Mouse (Mus musculus) intestine, postnatal 0 days (tissue): ENCODE measurements at regions not wholly inside any gene's neighbourhood (a gene's known extent, or its start where the extent isn't known, plus 50 kb on each side); places are given as distances from the start of the nearest gene placed in this dataset.
"Not testable (repeated sequence)": the region's sequence is repeated elsewhere in the genome, so short reads cannot be mapped to it uniquely, and the experiment has no call there.

Experiments used
- ATAC-seq: fragments of 200-750 bp; cut with Nextera tagmentation; 2 replicates; pipeline ENCODE4 v1.8.0; 2017; ENCODE audit warnings: mild to moderate bottlenecking, moderate TSS enrichment, moderate library complexity
- H3K27ac ChIP-seq: fragments of 300-500 bp; sonication (generic); 2 replicates; pipeline ENCODE4 v1.5.1; 2014; ENCODE audit warnings: mild to moderate bottlenecking, low read depth, low read length, moderate library complexity
- H3K27me3 ChIP-seq: fragments of 300-500 bp; sonication (generic); replicated peaks from 2 replicates; pipeline ENCODE4 v1.6.1; 2014; ENCODE audit warnings: low read length, mixed read lengths; ENCODE audit not compliant: control insufficient read depth, insufficient read depth
- H3K36me3 ChIP-seq: fragments of 300-500 bp; sonication (generic); 2 replicates; pipeline ENCODE4 v1.6.1; 2014; ENCODE audit warnings: mild to moderate bottlenecking, moderate library complexity; ENCODE audit not compliant: control insufficient read depth, insufficient read depth
- H3K4me1 ChIP-seq: fragments of 300-500 bp; sonication (generic); replicated peaks from 2 replicates; pipeline ENCODE4 v1.6.1; 2014; ENCODE audit warnings: antibody characterized with exemption, low read length, mixed read lengths; ENCODE audit not compliant: control insufficient read depth, insufficient read depth
- H3K4me2 ChIP-seq: fragments of 300-500 bp; sonication (generic); replicated peaks from 2 replicates; pipeline ENCODE4 v1.6.1; 2014; ENCODE audit warnings: low read depth, mild to moderate bottlenecking, moderate library complexity
- H3K4me3 ChIP-seq: fragments of 300-500 bp; sonication (generic); 2 replicates; pipeline ENCODE4 v1.5.1; 2014; ENCODE audit warnings: low read depth, low read length
- H3K9ac ChIP-seq: fragments of 300-500 bp; sonication (generic); 2 replicates; pipeline ENCODE4 v1.6.1; 2014; ENCODE audit warnings: mild to moderate bottlenecking, low read depth, low read length
- H3K9me3 ChIP-seq: fragments of 300-500 bp; sonication (generic); 2 replicates; pipeline ENCODE4 v1.6.1; 2016; ENCODE audit warnings: mixed run types; ENCODE audit not compliant: control insufficient read depth
- CTCF ChIP-seq: sonication (generic); IDR thresholded peaks from 2 replicates; pipeline ENCODE4 v1.5.1; 2016; ENCODE audit warnings: low read depth, mild to moderate bottlenecking, control low read depth, antibody characterized with exemption, moderate library complexity
- WGBS: fragments of 180-500 bp; shearing (Covaris S2); extraction: QIAGEN DNeasy Blood & Tissue Kit; methylation state at CpG from one replicate; pipeline ENCODE4 v1.1.7; 2014; 5-methylcytosine and 5-hydroxymethylcytosine counted together

DNA sequence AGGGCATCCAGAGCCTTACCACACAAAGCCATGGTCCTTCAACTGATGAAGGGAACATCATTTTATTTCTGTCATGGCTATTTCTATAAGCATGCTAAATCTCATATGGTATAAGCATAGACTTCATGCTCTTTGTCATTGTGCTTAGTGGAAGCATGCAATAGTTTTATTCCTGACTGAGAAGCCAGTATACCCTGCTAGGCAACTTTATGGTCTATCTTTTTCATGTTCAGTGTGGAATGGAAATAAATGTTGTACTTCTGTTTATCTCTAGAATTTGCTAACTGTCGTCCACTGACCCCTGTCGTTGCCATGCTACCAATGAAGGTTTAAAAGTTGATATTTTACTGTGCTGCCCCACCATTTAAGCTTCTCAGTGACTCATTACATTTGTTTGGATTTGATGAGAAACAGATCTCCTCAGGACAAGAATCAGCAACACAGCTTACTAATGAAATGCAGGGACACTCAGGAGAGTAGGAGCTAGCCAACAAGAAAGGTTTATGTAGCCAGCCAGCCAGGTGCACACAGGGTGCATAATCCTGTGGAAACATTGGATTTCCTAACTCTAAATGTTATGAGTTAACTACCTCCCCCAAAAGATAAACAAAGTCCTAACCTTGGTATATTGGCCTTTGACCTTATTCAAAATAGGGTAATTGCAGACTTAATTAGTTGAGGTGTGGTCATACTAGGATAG, 364.3 kb upstream of the Ngly1 start:
- Histone ChIP-seq H3K9ac (no peak overlapping the region), H3K36me3 (no peaks in the 10 kb centered on the region), H3K4me3 (no peak overlapping the region), H3K27me3 (no peaks in the 10 kb centered on the region), H3K4me1 (no peaks in the 10 kb centered on the region), H3K9me3 (no peaks in the 10 kb centered on the region), H3K4me2 (no peak overlapping the region), H3K27ac (no peak overlapping the region)
- no peak for TF ChIP-seq CTCF
- 22% methylated on average over 2 of the region's 2 CpGs for WGBS
- no peak for ATAC-seq

DNA sequence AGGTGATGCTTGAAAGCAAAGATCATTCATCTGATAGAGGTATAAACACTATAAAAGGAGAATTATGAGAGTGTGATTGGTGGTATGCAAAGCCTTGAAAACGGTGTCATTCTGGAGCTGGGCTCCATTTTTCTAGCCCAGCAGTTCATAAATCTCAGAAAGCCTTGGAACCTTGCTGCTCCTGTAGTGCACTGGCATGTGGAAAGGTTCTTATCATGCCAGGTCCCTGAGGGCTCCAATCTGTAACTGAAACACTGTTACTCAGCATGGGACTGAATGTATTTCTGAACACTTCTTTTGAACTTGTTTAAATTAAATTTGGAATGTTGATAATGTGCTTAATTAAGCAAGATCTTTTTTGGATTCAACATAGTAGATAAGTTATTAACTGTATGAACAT, 352.0 kb upstream of the Ngly1 start:
- no peaks in the 10 kb centered on the region for H3K9me3 ChIP-seq
- H3K9ac ChIP-seq: no peak overlapping the region
- no peaks in the 10 kb centered on the region for H3K36me3 ChIP-seq
- no peak for TF ChIP-seq CTCF
- ATAC-seq: no peak
- no peaks in the 10 kb centered on the region for H3K27me3 ChIP-seq
- H3K4me3 ChIP-seq: no peak overlapping the region
- H3K4me1 ChIP-seq: no peaks in the 10 kb centered on the region
- no peak overlapping the region for H3K4me2 ChIP-seq
- no peak overlapping the region for H3K27ac ChIP-seq
- WGBS: 58% methylated on average over 1 of the region's 1 CpGs

GRCm38 (mm10) chr14:15906429-15906828, 342.7 kb upstream of the Ngly1 start:
- H3K4me1 ChIP-seq, H3K4me2 ChIP-seq, H3K27me3 ChIP-seq, H3K9me3 ChIP-seq, H3K36me3 ChIP-seq, H3K9ac ChIP-seq, H3K27ac ChIP-seq, H3K4me3 ChIP-seq: not testable (repeated sequence)
- WGBS: 38% methylated on average over 11 of the region's 11 CpGs
- ATAC-seq: peak; percentile 54

DNA sequence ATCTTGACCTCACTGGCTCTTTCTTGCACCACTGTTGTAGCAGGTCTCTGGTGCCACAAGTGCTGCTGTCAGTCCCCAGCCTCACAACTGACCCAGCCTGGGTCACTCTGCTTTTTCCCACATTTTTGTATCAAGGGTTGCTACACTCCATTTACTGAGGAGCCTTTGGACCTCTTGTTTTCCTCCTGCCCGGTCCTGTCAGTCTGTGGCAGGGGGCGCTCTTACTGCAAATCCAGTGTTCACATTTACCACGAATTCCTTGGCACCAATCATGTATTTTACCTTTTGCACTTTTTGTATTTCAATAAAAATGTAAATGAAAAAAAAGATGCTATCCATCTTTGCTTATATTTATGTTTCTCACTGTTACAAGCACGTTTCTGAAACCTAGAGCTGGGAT, 335.9 kb upstream of the Ngly1 start:
- not testable (repeated sequence) for H3K27me3 ChIP-seq, H3K9me3 ChIP-seq, H3K4me3 ChIP-seq, H3K4me1 ChIP-seq, H3K27ac ChIP-seq, H3K4me2 ChIP-seq, H3K9ac ChIP-seq, H3K36me3 ChIP-seq, ATAC-seq
- peak; percentile 26 for TF ChIP-seq CTCF
- 58% methylated on average over 4 of the region's 4 CpGs for WGBS

DNA sequence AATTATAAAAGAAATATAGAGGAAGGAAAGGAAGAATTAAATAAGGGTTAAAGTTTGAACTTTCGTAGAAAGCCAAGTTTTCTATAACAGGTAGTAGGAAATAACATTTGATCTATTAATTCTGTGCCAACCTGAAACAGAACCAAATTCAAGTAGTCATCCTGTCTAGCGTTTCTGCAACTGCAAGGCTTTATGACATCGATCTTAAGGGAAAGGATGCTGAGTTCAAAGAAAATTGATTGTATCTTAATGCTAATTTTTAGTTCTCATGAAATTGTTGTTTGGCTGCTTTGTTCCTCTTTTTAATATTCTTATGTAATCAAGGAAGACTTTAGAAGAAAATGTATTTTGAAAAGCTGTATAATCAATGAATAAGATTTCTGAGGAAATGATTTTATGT, 334.9 kb upstream of the Ngly1 start:
- H3K4me3 ChIP-seq: no peak overlapping the region
- H3K36me3 ChIP-seq: no peaks in the 10 kb centered on the region
- no peak overlapping the region for H3K27ac ChIP-seq
- H3K4me1 ChIP-seq: no peaks in the 10 kb centered on the region
- H3K9ac ChIP-seq: no peak overlapping the region
- no peak for TF ChIP-seq CTCF
- no peaks in the 10 kb centered on the region for H3K9me3 ChIP-seq
- no peak overlapping the region for H3K4me2 ChIP-seq
- 87% methylated on average over 3 of the region's 3 CpGs for WGBS
- no peak for ATAC-seq
- no peaks in the 10 kb centered on the region for H3K27me3 ChIP-seq

GRCm38 (mm10) chr14:15924676-15925075, 324.4 kb upstream of the Ngly1 start:
- H3K27me3 ChIP-seq, ATAC-seq, H3K4me2 ChIP-seq, H3K27ac ChIP-seq, H3K9me3 ChIP-seq, H3K36me3 ChIP-seq, H3K9ac ChIP-seq, H3K4me1 ChIP-seq, H3K4me3 ChIP-seq: not testable (repeated sequence)
- 71% methylated on average over 3 of the region's 3 CpGs for WGBS

GRCm38 (mm10) chr14:15934729-15935128, 314.4 kb upstream of the Ngly1 start:
- Histone ChIP-seq H3K9ac (no peak overlapping the region), H3K36me3 (no peaks in the 10 kb centered on the region), H3K27me3 (no peaks in the 10 kb centered on the region), H3K4me2 (no peak overlapping the region), H3K4me3 (no peak overlapping the region), H3K27ac (no peak overlapping the region), H3K9me3 (no peaks in the 10 kb centered on the region), H3K4me1 (no peaks in the 10 kb centered on the region)
- no peak for ATAC-seq
- TF ChIP-seq CTCF: no peak
